Mouse (Mus musculus) CH12.LX (cell line): ENCODE results near the gene Hoxa10. TPM values are rescaled to one million over a fixed set of nuclear protein-coding genes. Genes with fewer than 3 reads are reported as not detected.

Experiments used
- DNase-seq: peaks from one replicate; pipeline ENCODE4 v3.0.0-alpha.2; 2013; ENCODE audit errors: extremely low read depth
- H3K27ac ChIP-seq: 2 replicates; pipeline ENCODE4 v1.5.1; 2012; ENCODE audit warnings: low read depth, mild to moderate bottlenecking, control low read depth, moderate library complexity; ENCODE audit not compliant: insufficient read depth
- H3K27me3 ChIP-seq: replicated peaks from 2 replicates; pipeline ENCODE3; 2012; ENCODE audit warnings: inconsistent platforms
- H3K36me3 ChIP-seq, 2 experiments: replicated peaks in 1 of 2; 2 replicates each; pipeline versions ENCODE3 to v1.6.1; 2012; ENCODE audit warnings: inconsistent platforms in 1 of 2, low read length in 1 of 2, mild to moderate bottlenecking in 1 of 2, mixed read lengths in 1 of 2, moderate library complexity in 1 of 2; ENCODE audit not compliant: control insufficient read depth in 1 of 2, insufficient read depth in 1 of 2
- H3K4me1 ChIP-seq, 2 experiments: 2 replicates each; pipeline ENCODE4 v1.6.1; 2012; ENCODE audit warnings: inconsistent platforms in 1 of 2, moderate library complexity in 1 of 2; ENCODE audit not compliant: insufficient read depth in 2 of 2, control insufficient read depth in 1 of 2
- H3K4me2 ChIP-seq: 2 replicates; pipeline ENCODE4 v1.6.1; 2012; ENCODE audit warnings: low read depth, mild to moderate bottlenecking, control low read depth; ENCODE audit not compliant: poor library complexity, insufficient read depth, severe bottlenecking
- H3K4me3 ChIP-seq, 3 experiments: fragments of 150-350 bp in 1 of 3; sonication (generic) in 1 of 3; replicated peaks in 1 of 3; 2 replicates each; pipeline versions ENCODE3 to v1.5.1; 2011 to 2012; ENCODE audit warnings: low read depth in 2 of 3, low read length in 2 of 3, mild to moderate bottlenecking in 2 of 3, moderate library complexity in 2 of 3, control low read depth in 1 of 3, improper control_type of control experiment in 1 of 3, inconsistent platforms in 1 of 3, mixed read lengths in 1 of 3; ENCODE audit not compliant: poor library complexity in 1 of 3
- H3K79me2 ChIP-seq: replicated peaks from 2 replicates; pipeline ENCODE4 v1.6.1; 2012; ENCODE audit warnings: mild to moderate bottlenecking, moderate library complexity; ENCODE audit not compliant: control insufficient read depth, poor library complexity, insufficient read depth, severe bottlenecking; ENCODE audit errors: extremely low read depth
- H3K9ac ChIP-seq: 2 replicates; pipeline ENCODE4 v1.6.1; 2012; ENCODE audit warnings: low read depth, mild to moderate bottlenecking, control low read depth, moderate library complexity; ENCODE audit not compliant: insufficient read depth
- H3K9me3 ChIP-seq: replicated peaks from 2 replicates; pipeline ENCODE3; 2012; ENCODE audit warnings: low read length, inconsistent platforms, mixed read lengths
- BHLHE40 ChIP-seq: IDR thresholded peaks from 2 replicates; pipeline ENCODE4 v1.6.1; 2011; ENCODE audit warnings: mild to moderate bottlenecking, low read depth, low read length, improper control_type of control experiment
- CTCF ChIP-seq, 2 experiments: IDR thresholded peaks in 1 of 2; conservative IDR thresholded peaks in 1 of 2; 2 replicates each; pipeline ENCODE4 v1.5.1; 2011 to 2012; ENCODE audit warnings: low read depth in 2 of 2, low read length in 2 of 2, improper control_type of control experiment in 1 of 2, inconsistent platforms in 1 of 2, mild to moderate bottlenecking in 1 of 2, moderate library complexity in 1 of 2
- EP300 ChIP-seq: IDR thresholded peaks from 2 replicates; pipeline ENCODE4 v1.6.1; 2011; ENCODE audit warnings: low read length, improper control_type of control experiment
- ETS1 ChIP-seq: conservative IDR thresholded peaks from 2 replicates; pipeline ENCODE4 v1.6.1; 2012; ENCODE audit warnings: low read depth, mild to moderate bottlenecking, inconsistent platforms, low read length, improper control_type of control experiment, moderate library complexity
- GABPA ChIP-seq: IDR thresholded peaks from 2 replicates; pipeline ENCODE4 v1.6.1; 2012; ENCODE audit warnings: low read depth, low read length, improper control_type of control experiment, inconsistent platforms; ENCODE audit not compliant: insufficient replicate concordance
- HCFC1 ChIP-seq: IDR thresholded peaks from 2 replicates; pipeline ENCODE4 v1.6.1; 2012; ENCODE audit warnings: low read depth, mild to moderate bottlenecking, inconsistent platforms, low read length, improper control_type of control experiment
- IRF4 ChIP-seq: IDR thresholded peaks from 2 replicates; pipeline ENCODE4 v1.6.1; 2014; ENCODE audit warnings: low read depth, mild to moderate bottlenecking, inconsistent platforms, low read length, improper control_type of control experiment
- KAT2A ChIP-seq: IDR thresholded peaks from 2 replicates; pipeline ENCODE4 v1.6.1; 2012; ENCODE audit warnings: low read length, improper control_type of control experiment, inconsistent platforms; ENCODE audit not compliant: insufficient replicate concordance
- MAFK ChIP-seq: IDR thresholded peaks from 2 replicates; pipeline ENCODE4 v1.6.1; 2011; ENCODE audit warnings: low read length, improper control_type of control experiment; ENCODE audit not compliant: insufficient replicate concordance
- MEF2A ChIP-seq: IDR thresholded peaks from 2 replicates; pipeline ENCODE4 v1.6.1; 2014; ENCODE audit warnings: low read depth, mild to moderate bottlenecking, inconsistent platforms, low read length, improper control_type of control experiment, borderline replicate concordance
- MXI1 ChIP-seq: IDR thresholded peaks from 2 replicates; pipeline ENCODE4 v1.6.1; 2011; ENCODE audit warnings: mild to moderate bottlenecking, low read depth, low read length, improper control_type of control experiment
- MYC ChIP-seq: IDR thresholded peaks from 2 replicates; pipeline ENCODE4 v1.6.1; 2011; ENCODE audit warnings: low read depth, mild to moderate bottlenecking, improper control_type of control experiment, low read length
- PAX5 ChIP-seq: IDR thresholded peaks from 2 replicates; pipeline ENCODE4 v1.6.1; 2012; ENCODE audit warnings: low read length, inconsistent platforms, mixed read lengths
- POLR2A ChIP-seq: IDR thresholded peaks from 2 replicates; pipeline ENCODE4 v1.6.1; 2011; ENCODE audit warnings: low read depth, mild to moderate bottlenecking, improper control_type of control experiment, low read length
- POLR2AphosphoS2 ChIP-seq: IDR thresholded peaks from 2 replicates; pipeline ENCODE4 v1.6.1; 2011; ENCODE audit warnings: low read depth, low read length, improper control_type of control experiment
- RAD21 ChIP-seq: IDR thresholded peaks from 2 replicates; pipeline ENCODE4 v1.6.1; 2011; ENCODE audit warnings: low read depth, mild to moderate bottlenecking, low read length, improper control_type of control experiment, moderate library complexity
- SMC3 ChIP-seq: IDR thresholded peaks from 2 replicates; pipeline ENCODE4 v1.6.1; 2011; ENCODE audit warnings: low read depth, low read length, improper control_type of control experiment
- UBTF ChIP-seq: IDR thresholded peaks from 2 replicates; pipeline ENCODE4 v1.6.1; 2012; ENCODE audit warnings: low read depth, mild to moderate bottlenecking, inconsistent platforms, low read length, improper control_type of control experiment, moderate library complexity
- ZMIZ1 ChIP-seq: IDR thresholded peaks from 2 replicates; pipeline ENCODE4 v1.6.1; 2012; ENCODE audit warnings: low read depth, mild to moderate bottlenecking, inconsistent platforms, low read length, improper control_type of control experiment
- dilution Hi-C: fragments of 300-500 bp; cut with MboI; formaldehyde crosslinking; loops from 2 replicates; pipeline ENCODE4 v1.14.3; 2020; ENCODE audit warnings: low sequenced_read_pairs; ENCODE audit not compliant: extremely low pct_unique_long_range_greater_than_20kb, extremely low pct_ligation_motif_present
- in situ Hi-C: fragments of 300-500 bp; cut with MboI; formaldehyde crosslinking; loops from 3 replicates; pipeline ENCODE4 v1.14.3; 2019; ENCODE audit warnings: low sequenced_read_pairs, low pct_ligation_motif_present, low pct_unique_long_range_greater_than_20kb, mixed read lengths
- polyA plus RNA-seq: library from polyadenylated mRNA; unstranded; fragments of >175 nt; gene quantifications from 2 replicates; pipeline ENCODE4 v1.2.1, GENCODE M21; 2012; ENCODE audit warnings: low read depth; ENCODE audit not compliant: insufficient read length
- total RNA-seq, 2 experiments: library from RNA; depleted of rRNA; stranded (reverse); fragments of 300-350 nt in 1 of 2; fragments of >200 nt in 1 of 2; gene quantifications; 2 replicates each; pipeline ENCODE4 v1.2.3; 2012 to 2014

The Hoxa10 gene
- total and polyA plus RNA-seq, 3 experiments, result 5.2 to 14.5 (median 14.3) TPM

DNA sequence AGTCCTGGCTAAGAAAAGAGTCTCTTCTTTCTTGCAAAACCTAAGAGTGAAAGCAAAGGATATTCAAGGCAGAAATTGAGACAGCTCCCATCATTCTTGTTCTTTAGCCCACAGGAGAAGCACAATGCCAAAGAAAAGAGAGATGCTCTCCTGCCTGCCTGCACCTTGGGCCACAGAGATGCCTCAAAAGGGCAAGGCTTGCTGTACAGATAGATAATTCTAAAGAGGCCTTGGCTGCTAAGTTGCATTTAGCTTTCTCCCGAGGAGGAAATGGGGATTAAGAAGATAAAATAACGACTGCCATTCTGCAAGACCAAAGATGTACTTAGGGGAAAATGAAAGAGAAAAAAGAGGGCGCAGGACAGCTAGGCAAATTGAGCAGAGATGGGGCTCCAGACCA lies 6.3 kb upstream of the Hoxa10 start:
- Histone ChIP-seq H3K79me2 (no peaks in the 10 kb centered on the region), H3K27me3 (no peaks in the 10 kb centered on the region), H3K9ac (no peak overlapping the region), H3K9me3 (peaks cover 7% of the 10 kb centered on the region), H3K4me3 (no peak overlapping the region), H3K36me3 (no peaks in the 10 kb centered on the region), H3K4me2 (no peak overlapping the region), H3K27ac (no peak overlapping the region), H3K4me1 (no peaks in the 10 kb centered on the region)
- in situ Hi-C loops, result no loop called here
- DNase-seq, result no peak
- TF ChIP-seq POLR2A, result no peak
- no peak for TF ChIP-seq MAFK
- TF ChIP-seq MYC, result no peak
- TF ChIP-seq ZMIZ1, result no peak
- no peak for TF ChIP-seq MXI1
- TF ChIP-seq HCFC1, result no peak
- no peak for TF ChIP-seq UBTF
- no peak for TF ChIP-seq SMC3
- TF ChIP-seq GABPA, result no peak
- dilution Hi-C loops, result no loop called here

- TF ChIP-seq POLR2A (no peak), IRF4 (no peak), MXI1 (no peak), BHLHE40 (no peak)
- Histone ChIP-seq H3K4me1 (no peaks in the 10 kb centered on the region), H3K36me3 (no peaks in the 10 kb centered on the region), H3K9ac (no peak overlapping the region), H3K27ac (no peak overlapping the region), H3K9me3 (peaks cover 5% of the 10 kb centered on the region), H3K79me2 (no peaks in the 10 kb centered on the region), H3K4me2 (no peak overlapping the region), H3K4me3 (no peak overlapping the region), H3K27me3 (no peaks in the 10 kb centered on the region)
- dilution Hi-C loops (no loop called here), in situ Hi-C loops (no loop called here)
- DNase-seq, result no peak
Observed at GRCm38 (mm10) chr6:52246403-52246803, 5.7 kb upstream of the Hoxa10 start.

DNA sequence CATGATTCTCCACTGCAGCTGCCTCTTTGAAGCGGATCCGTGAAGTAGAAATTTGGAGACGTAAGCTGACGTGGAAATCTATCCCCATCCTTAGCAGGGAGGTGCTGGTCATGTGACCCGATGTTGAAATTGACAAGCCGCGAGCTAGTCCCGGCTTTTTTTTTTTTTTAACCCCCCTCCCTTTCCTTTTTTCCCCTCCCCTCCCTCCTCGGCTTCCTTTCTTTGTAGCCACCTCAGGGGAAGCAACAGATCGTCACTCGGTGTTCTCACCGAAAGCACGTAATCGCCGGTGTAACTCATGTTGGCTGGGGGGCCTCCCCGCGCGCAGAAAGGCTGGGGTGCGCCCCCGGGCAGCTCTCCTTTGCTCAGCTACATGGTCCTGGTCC lies 5.1 kb upstream of the Hoxa10 start, which contains the start of gene Hoxa11:
TSS of gene Hoxa11 (minus strand) at position 54 of the 386 bp plus-strand sequence.
- dilution Hi-C loops, result no loop called here

More for the DNA sequence above, 5.1 kb upstream of the Hoxa10 start, which contains the start of gene Hoxa11:
- in situ Hi-C loops, result no loop called here
- H3K4me1 ChIP-seq, result peaks cover 0 to 6% of the 10 kb centered on the region in 2 experiments; a peak in 2 of 4 replicates
- no peak for TF ChIP-seq MYC
- TF ChIP-seq POLR2AphosphoS2, result no peak
- no peak for TF ChIP-seq PAX5
- no peak for TF ChIP-seq ETS1
- no peak for TF ChIP-seq BHLHE40
- no peak for TF ChIP-seq CTCF (conservative IDR thresholded peaks at IDR 0.05 in 1 of 2, IDR thresholded peaks at IDR 0.05 in 1 of 2; ENCODE audit: low read depth in 2 of 2, low read length in 2 of 2)
- no peak for TF ChIP-seq EP300
- TF ChIP-seq RAD21, result no peak
- TF ChIP-seq KAT2A, result no peak
- no peak for TF ChIP-seq MEF2A
- no peak within 1 kb of the TSS for H3K27ac ChIP-seq
- H3K79me2 ChIP-seq, result no peaks in the 10 kb centered on the region
- H3K36me3 ChIP-seq, result no peaks in the 10 kb centered on the region
- no peak within 1 kb of the TSS for H3K4me2 ChIP-seq
- no peaks in the 10 kb centered on the region for H3K27me3 ChIP-seq
- peaks cover 5% of the 10 kb centered on the region for H3K9me3 ChIP-seq
- H3K9ac ChIP-seq, result no peak within 1 kb of the TSS
- H3K4me3 ChIP-seq, result no peak within 1 kb of the TSS
- no peak for DNase-seq
